Mouse (Mus musculus): ENCODE data around the gene Gm20388. TPM values are rescaled to one million over a fixed set of nuclear protein-coding genes. Genes with fewer than 3 reads are reported as not detected.

The Gm20388 gene
- polyA plus RNA-seq, 1 experiment from 2014 or later, result 7.4 TPM

DNA sequence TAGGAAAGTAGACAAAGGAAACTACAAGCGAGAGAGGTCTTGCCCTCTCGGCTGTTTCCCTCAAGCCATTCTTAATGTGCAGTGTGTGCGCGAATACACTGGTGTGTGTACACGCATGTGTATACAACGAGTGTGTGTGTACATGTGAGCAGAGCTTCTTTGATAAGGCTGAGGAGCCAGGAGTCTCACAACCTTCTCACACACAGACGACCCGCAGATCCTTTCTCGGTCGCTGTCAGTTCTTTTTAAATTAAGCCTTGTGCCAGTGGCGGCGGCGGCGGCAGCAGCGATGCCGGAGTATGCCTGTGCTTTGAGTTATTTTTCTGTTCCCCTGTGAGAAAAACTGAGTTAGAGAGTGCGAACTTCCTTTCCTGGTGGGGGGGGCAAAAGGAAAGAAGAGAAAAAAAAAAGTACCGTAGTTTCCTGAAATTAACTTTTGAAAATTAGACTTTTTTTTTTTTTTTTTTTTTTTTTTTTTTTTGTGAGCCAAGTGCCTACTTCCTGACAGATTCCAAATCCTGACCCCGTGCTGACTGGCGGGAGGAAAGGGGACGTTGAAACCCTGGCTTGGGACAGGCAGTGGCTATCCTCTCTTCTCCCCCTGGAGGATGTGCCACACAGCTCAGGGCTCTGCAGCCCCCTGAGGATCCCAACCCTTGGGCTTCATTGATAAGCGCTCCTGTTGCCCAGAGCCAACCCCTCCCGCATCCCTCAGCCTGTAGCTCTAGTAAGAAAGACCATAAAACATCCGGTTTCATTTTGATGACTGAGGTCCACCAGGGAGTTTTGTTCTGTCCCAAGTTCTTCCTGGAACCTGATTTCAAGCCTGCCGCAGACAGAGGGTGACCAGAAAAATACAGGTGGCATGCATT lies 1038.2 kb downstream of the Gm20388 start:
- Histone ChIP-seq H3K9me3 (replicated peaks) (no peaks in the 10 kb centered on the region), H3K27me3 (peaks cover 86% of the 10 kb centered on the region), H3K9ac (no peak overlapping the region), H3K4me3 (replicated peaks) (no peak overlapping the region), H3K27ac (no peak overlapping the region), H3K4me2 (peak overlapping the region; percentile 28; the same call in 1 of the 2 replicates), H3K4me1 (peaks cover 33% of the 10 kb centered on the region), H3K36me3 (no peaks in the 10 kb centered on the region)
- ATAC-seq (replicated peaks; ENCODE audit: low FRiP score), result no peak
- WGBS, result 47% methylated on average over 25 of the region's 25 CpGs

DNA sequence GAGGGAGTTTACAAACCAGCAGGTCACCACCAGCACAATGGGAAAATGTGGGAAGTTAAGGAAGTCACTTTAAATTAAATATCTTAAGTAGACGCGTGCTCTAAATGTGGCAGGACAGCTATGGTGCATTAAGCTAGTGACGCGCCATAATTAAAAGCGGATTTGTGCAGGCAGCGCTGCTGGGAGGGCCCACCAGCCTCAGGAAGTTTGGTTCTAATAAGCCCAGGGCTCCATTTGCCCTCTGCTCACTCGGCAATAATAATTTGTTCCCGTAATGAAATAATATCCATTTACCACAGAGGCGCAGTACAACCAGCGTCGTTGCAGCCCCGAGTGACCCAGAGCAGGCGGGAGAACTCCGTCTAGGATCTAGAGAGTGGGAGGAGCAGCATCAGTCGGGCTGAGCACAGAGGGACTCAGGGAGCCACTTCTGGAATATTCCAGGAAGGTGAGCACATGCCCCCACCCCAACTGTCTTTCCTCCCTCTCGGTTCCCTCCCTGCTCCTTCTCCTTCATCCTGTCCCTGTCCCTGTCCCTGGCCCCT lies 1040.1 kb downstream of the Gm20388 start:
- ATAC-seq (replicated peaks; ENCODE audit: low FRiP score), result no peak
- Histone ChIP-seq H3K36me3 (no peaks in the 10 kb centered on the region), H3K9me3 (replicated peaks) (no peaks in the 10 kb centered on the region), H3K4me3 (replicated peaks) (no peak overlapping the region), H3K4me2 (no peak overlapping the region), H3K27ac (no peak overlapping the region), H3K9ac (no peak overlapping the region), H3K27me3 (peaks cover 96% of the 10 kb centered on the region), H3K4me1 (peaks cover 33% of the 10 kb centered on the region)
- 24% methylated on average over 16 of the region's 16 CpGs for WGBS

DNA sequence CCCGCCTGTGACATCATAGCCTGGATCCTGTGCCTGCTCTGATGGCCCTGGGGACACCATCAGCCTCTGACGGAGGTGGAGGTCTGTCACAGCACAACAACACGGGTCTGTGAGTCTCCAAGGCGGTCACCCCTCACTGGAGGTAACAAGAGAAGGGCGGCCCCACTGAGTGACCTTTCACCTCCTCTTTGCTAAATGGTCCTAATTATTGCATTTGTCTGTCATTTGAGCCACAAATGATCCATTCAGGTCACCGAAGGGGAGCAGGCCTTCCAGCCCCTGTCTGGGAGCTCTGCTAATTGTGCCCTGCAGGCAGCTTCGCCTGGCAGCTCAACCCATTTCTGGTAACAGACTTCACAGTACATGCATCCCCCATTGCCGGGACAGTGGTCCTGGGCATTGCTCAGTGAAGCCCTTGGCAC lies 1048.8 kb downstream of the Gm20388 start:
- no peak overlapping the region for H3K9ac ChIP-seq
- no peak overlapping the region for H3K27ac ChIP-seq
- H3K9me3 ChIP-seq (replicated peaks), result no peaks in the 10 kb centered on the region
- H3K36me3 ChIP-seq, result no peaks in the 10 kb centered on the region
- no peak overlapping the region for H3K4me2 ChIP-seq
- H3K27me3 ChIP-seq, result peaks cover 98% of the 10 kb centered on the region
- H3K4me1 ChIP-seq, result peaks cover 20% of the 10 kb centered on the region
- WGBS, result 13% methylated on average over 8 of the region's 8 CpGs
- ATAC-seq (replicated peaks; ENCODE audit: low FRiP score), result peak; percentile 70; the same call in 1 of the 2 replicates
- H3K4me3 ChIP-seq (replicated peaks), result no peak overlapping the region

DNA sequence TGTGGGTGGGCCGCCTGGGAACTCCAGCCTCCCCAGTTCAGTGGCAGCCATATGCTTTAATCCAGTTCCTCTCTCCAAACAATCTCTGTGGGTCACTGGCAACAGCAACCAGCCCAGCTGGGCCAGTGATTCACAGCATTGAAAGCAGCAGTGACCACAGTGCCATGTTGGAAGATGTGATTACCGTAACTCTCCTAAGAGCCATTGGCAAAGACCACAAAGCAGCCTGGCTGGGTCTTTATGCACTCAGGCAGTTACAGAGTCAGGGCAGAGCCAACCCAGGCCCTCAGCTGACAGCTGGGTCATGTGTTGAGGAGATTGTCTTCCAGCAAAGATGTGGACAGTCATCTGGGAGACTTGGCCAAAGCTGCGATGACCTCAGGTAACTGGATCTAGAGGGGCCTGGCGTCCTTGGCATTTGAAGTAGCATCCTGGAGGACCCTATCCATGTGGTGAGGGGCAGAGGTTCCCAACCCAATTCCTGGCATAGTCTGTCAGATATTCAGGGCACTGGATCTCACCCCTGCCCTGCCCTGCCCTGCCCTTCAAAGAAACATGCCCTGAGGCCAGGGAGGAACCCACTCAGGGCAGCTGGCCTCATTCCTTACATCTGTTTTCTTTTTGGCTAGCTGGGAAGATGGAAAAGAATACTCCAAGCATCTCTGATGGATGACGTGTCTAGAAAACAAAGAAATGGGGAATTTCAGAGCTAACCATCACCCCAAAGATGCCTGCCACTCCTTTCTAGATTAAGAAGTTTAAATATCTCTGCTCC lies 1052.2 kb downstream of the Gm20388 start:
- peaks cover 15% of the 10 kb centered on the region for H3K4me1 ChIP-seq
- H3K4me3 ChIP-seq (replicated peaks), result no peak overlapping the region
- no peak overlapping the region for H3K27ac ChIP-seq
- no peak overlapping the region for H3K9ac ChIP-seq
- no peaks in the 10 kb centered on the region for H3K36me3 ChIP-seq
- H3K4me2 ChIP-seq, result no peak overlapping the region
- whole genome bisulfite sequencing, result 84% methylated on average over 5 of the region's 5 CpGs
- ATAC-seq (replicated peaks; ENCODE audit: low FRiP score), result no peak
- peaks cover 96% of the 10 kb centered on the region for H3K27me3 ChIP-seq
- H3K9me3 ChIP-seq (replicated peaks), result no peaks in the 10 kb centered on the region

DNA sequence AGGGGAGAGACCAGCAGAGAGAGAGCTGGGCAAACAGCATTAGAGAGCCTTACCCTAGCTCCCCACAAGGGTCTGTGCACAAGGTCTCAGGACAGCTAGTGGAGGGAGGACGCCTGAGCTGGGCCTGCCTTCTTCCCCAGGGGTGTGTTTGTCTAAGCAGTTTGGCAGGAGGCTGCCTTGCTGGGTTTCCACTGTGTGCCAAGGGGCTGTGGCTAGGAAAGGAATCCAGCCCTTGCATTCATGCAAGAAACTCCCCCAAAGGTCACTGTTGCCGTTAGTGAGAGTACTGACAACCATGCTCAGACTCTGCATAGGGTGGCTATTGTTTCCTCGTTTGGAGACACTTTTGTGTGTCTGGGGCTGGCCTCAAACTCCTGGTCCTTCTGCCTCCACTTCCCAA lies 1055.9 kb downstream of the Gm20388 start:
- Histone ChIP-seq H3K27ac (no peak overlapping the region), H3K9ac (no peak overlapping the region), H3K4me3 (replicated peaks) (no peak overlapping the region), H3K4me1 (peaks cover under 1% of the 10 kb centered on the region; the same call in 1 of the 2 replicates), H3K36me3 (no peaks in the 10 kb centered on the region), H3K9me3 (replicated peaks) (no peaks in the 10 kb centered on the region), H3K27me3 (peaks cover 96% of the 10 kb centered on the region), H3K4me2 (no peak overlapping the region)
- 24% methylated on average over 3 of the region's 3 CpGs for WGBS
- no peak for ATAC-seq (replicated peaks; ENCODE audit: low FRiP score)

DNA sequence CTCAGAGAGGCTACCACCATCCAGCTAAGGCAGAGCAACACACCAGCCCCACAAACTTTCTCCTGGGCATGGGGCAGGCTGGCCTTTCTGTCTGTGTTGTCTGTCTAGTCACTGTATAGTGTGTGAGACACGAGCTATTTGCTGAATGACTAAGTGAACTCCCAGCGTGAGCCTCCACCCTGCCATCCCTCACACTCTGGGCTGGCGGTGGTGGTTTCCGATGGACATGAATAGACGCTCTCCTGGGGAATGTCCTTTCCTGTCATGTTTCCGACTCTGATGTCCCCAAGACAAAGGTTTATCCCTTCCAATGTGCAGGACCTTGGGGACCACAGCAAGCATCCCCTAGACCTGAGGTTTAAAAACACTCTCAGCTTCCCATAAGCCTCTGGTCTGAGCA lies 1057.7 kb downstream of the Gm20388 start:
- WGBS, result 53% methylated on average over 6 of the region's 6 CpGs
- Histone ChIP-seq H3K9me3 (replicated peaks) (no peaks in the 10 kb centered on the region), H3K27ac (no peak overlapping the region), H3K4me2 (no peak overlapping the region), H3K4me3 (replicated peaks) (no peak overlapping the region), H3K4me1 (peaks cover 16% of the 10 kb centered on the region), H3K9ac (no peak overlapping the region), H3K36me3 (no peaks in the 10 kb centered on the region), H3K27me3 (peaks cover 96% of the 10 kb centered on the region)
- ATAC-seq (replicated peaks; ENCODE audit: low FRiP score), result no peak

DNA sequence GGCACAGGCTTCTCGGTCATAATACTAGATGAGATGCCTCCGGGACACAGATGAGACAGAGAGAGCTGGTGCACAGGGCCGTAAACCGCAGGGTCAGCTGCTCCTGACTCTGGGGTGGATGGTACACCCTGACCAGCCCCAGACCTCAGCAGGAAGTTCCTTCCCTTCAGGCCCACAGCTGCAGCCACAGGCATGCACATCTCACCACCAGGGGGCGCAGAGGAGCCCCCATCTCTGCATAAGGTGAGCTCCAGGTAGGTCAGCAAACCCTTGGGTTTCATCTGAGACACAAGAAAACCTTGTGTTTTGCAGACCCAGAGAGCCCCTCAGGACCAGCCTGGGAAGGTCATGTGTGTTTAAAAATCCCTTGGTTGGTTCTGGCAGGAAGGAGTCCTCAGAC lies 1059.7 kb downstream of the Gm20388 start:
- WGBS, result 22% methylated on average over 5 of the region's 5 CpGs
- H3K4me1 ChIP-seq, result peaks cover 16% of the 10 kb centered on the region
- no peak for ATAC-seq (replicated peaks; ENCODE audit: low FRiP score)
- H3K9ac ChIP-seq, result no peak overlapping the region
- H3K9me3 ChIP-seq (replicated peaks), result no peaks in the 10 kb centered on the region
- H3K4me2 ChIP-seq, result no peak overlapping the region
- peaks cover 98% of the 10 kb centered on the region for H3K27me3 ChIP-seq
- no peak overlapping the region for H3K27ac ChIP-seq
- H3K4me3 ChIP-seq (replicated peaks), result no peak overlapping the region
- H3K36me3 ChIP-seq, result no peaks in the 10 kb centered on the region

DNA sequence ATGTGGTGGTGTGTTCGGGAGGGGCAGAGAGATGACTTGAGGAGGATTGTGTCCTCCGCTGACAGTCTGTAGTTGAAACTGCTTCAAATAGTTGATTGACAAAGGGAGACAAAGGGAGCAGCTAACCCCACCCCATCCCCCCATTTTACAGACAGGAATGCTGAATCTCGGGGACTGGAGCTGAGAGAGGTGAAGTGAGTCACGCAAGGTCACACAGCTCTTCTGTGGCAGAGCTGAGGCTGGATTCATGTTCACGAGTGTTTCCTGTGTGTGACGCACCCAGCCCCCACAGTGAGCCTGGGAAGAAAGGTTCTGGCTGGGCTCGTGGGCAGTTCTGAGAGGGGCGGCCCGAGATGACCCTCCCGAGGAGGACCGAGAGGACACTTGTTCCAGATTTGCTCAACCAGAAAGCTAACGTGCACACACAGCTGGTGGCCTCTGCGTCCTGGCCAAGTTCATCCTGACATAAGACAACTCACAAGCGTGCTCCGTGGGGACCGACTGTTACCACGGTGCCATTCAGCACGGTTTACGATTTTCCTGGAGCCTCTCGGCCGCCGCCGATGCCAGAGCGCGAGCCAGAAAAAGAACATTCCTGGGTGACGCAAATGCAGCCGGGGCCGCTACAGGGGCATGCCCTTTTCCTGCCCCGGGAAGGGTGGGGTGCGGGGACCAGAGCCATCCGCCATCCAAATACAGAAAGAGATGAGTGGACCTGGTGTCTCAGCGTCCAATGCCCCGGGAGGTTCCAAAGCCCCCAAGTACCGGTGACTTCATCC lies 1061.2 kb downstream of the Gm20388 start:
- Histone ChIP-seq H3K9ac (no peak overlapping the region), H3K4me1 (peaks cover 16% of the 10 kb centered on the region), H3K4me3 (replicated peaks) (peak overlapping the region; percentile 20), H3K9me3 (replicated peaks) (no peaks in the 10 kb centered on the region), H3K36me3 (no peaks in the 10 kb centered on the region), H3K27me3 (peaks cover 93% of the 10 kb centered on the region), H3K4me2 (peak overlapping the region; percentile 57), H3K27ac (no peak overlapping the region)
- no peak for ATAC-seq (replicated peaks; ENCODE audit: low FRiP score)
- WGBS, result 12% methylated on average over 34 of the region's 34 CpGs

DNA sequence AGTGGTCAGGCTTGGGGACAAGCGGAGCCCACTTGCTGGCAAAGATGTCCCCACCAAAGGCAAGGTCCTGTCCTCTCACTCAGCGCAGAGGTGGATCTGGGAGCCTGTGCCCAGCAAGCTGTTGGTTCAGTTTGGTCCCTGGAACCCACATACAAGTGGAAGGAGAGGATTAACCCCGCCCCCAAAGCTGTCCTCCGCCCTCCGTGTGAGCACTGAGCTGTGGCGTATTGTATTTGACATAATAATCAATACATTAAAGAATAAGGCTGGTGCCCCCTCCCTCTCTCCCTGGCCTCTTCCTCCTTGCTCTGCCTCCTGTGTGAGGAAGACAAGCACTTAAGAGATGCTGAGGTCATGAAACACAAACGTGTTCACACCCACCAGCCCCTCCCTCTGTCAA lies 1062.4 kb downstream of the Gm20388 start:
- Histone ChIP-seq H3K9me3 (replicated peaks) (no peaks in the 10 kb centered on the region), H3K27me3 (peaks cover 95% of the 10 kb centered on the region), H3K4me2 (no peak overlapping the region), H3K36me3 (no peaks in the 10 kb centered on the region), H3K4me3 (replicated peaks) (no peak overlapping the region), H3K9ac (no peak overlapping the region), H3K27ac (no peak overlapping the region), H3K4me1 (peaks cover 16% of the 10 kb centered on the region)
- no peak for ATAC-seq (replicated peaks; ENCODE audit: low FRiP score)
- 35% methylated on average over 7 of the region's 7 CpGs for WGBS

DNA sequence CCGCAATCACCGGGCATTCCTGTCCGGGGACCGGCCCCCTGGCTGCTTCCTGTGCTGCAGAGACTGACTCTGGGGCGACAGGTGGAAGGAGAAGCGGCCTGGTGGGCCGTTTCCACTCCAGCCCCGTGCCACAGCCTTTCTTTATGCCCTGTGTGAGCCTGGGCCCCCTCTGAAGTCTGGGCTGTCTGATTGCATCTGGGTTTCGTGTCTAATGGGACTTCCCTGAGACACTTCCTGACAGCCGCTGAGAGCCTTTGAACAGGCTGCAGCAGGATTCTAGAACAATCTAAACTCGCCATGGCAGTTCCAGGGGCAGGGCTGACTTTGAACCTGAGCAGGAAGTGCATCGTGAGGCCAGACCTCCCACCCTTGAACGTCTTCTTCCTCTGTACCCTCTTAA lies 1066.5 kb downstream of the Gm20388 start:
- H3K4me1 ChIP-seq, result peaks cover 16% of the 10 kb centered on the region
- no peak overlapping the region for H3K27ac ChIP-seq
- no peak for ATAC-seq (replicated peaks; ENCODE audit: low FRiP score)
- no peak overlapping the region for H3K4me3 ChIP-seq (replicated peaks)
- peaks cover 94% of the 10 kb centered on the region for H3K27me3 ChIP-seq
- no peaks in the 10 kb centered on the region for H3K36me3 ChIP-seq
- H3K4me2 ChIP-seq, result no peak overlapping the region
- no peak overlapping the region for H3K9ac ChIP-seq
- no peaks in the 10 kb centered on the region for H3K9me3 ChIP-seq (replicated peaks)
- WGBS, result 56% methylated on average over 13 of the region's 13 CpGs

DNA sequence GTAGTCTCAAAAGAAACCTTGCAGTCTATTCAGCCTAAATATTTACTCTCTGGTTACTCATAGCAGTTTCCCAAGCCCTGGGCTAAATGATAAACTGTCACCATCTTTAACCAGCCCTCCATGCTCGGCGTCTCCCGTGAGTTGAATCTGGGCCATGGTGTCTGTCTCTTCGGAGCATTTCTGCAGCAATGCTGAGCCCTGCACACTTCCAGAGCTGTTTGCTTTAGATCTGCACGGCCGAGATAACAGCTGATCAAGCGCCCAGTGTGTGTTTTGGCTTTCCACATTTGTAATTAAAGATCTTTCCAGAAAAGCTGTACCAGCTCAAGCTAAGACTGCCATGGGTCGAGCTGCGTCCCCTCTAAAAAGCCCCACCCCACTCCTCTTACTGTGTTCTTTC lies 1068.6 kb downstream of the Gm20388 start:
- no peak overlapping the region for H3K9ac ChIP-seq
- no peak for ATAC-seq (replicated peaks; ENCODE audit: low FRiP score)
- H3K4me3 ChIP-seq (replicated peaks), result no peak overlapping the region
- H3K36me3 ChIP-seq, result no peaks in the 10 kb centered on the region
- no peak overlapping the region for H3K27ac ChIP-seq
- H3K27me3 ChIP-seq, result peaks cover 91% of the 10 kb centered on the region
- H3K9me3 ChIP-seq (replicated peaks), result no peaks in the 10 kb centered on the region
- H3K4me1 ChIP-seq, result peaks cover 7% of the 10 kb centered on the region
- no peak overlapping the region for H3K4me2 ChIP-seq
- WGBS, result 51% methylated on average over 9 of the region's 9 CpGs
